Mouse (Mus musculus) activated CD4-positive, CD25-positive, alpha-beta regulatory T cell, adult 4 months (primary cell): ENCODE data around the gene Gpr15. TPM values are rescaled to one million over a fixed set of nuclear protein-coding genes. Genes with fewer than 3 reads are reported as not detected.

Experiments used
- ATAC-seq: one replicate; pipeline ENCODE4 v1.8.0; 2017
- polyA plus RNA-seq, 2 experiments: library from polyadenylated mRNA; unstranded; fragments of 100-300 nt; shearing (Covaris generic); gene quantifications; one replicate each; pipeline ENCODE4 v1.2.1; 2017

Gpr15 gene
- polyA plus RNA-seq, result 10 to 100 TPM; 22.6 to 23.4 TPM

- peak; percentile 37 for ATAC-seq
Measured at GRCm38 (mm10) chr16:58718666-58719120, at the start of gene Gpr15. Gpr15 (minus strand) TSS chr16:58719070.

GRCm38 (mm10) chr16:58763076-58763475 is 44.2 kb upstream of the Gpr15 start, which contains the start of gene Olfr172:
Olfr172 (minus strand) TSS chr16:58763176.
- no peak for ATAC-seq

GRCm38 (mm10) chr16:58756191-58756590 is 37.3 kb upstream of the Gpr15 start:
- ATAC-seq, result no peak

- ATAC-seq, result peak; percentile 79
Measured at GRCm38 (mm10) chr16:58751314-58751713, 32.4 kb upstream of the Gpr15 start.

GRCm38 (mm10) chr16:58746715-58747114 is 27.8 kb upstream of the Gpr15 start:
- ATAC-seq, result no peak

- no peak for ATAC-seq
Measured at GRCm38 (mm10) chr16:58740751-58741150, 21.9 kb upstream of the Gpr15 start.

GRCm38 (mm10) chr16:58738800-58739199 is 19.9 kb upstream of the Gpr15 start:
- no peak for ATAC-seq

- ATAC-seq, result no peak
Measured at GRCm38 (mm10) chr16:58738205-58738604, 19.3 kb upstream of the Gpr15 start.

GRCm38 (mm10) chr16:58728176-58728671 is 9.4 kb upstream of the Gpr15 start:
- peak; percentile 12 for ATAC-seq

GRCm38 (mm10) chr16:58727477-58728131 is 8.7 kb upstream of the Gpr15 start, which contains the start of gene Cldnd1:
Cldnd1 (plus strand) TSS chr16:58727910.
- ATAC-seq, result peak; percentile 99

GRCm38 (mm10) chr16:58726680-58727476 is 8.0 kb upstream of the Gpr15 start:
- ATAC-seq, result no peak

GRCm38 (mm10) chr16:58722292-58722691 is 3.4 kb upstream of the Gpr15 start:
- ATAC-seq, result peak; percentile 52

- no peak for ATAC-seq
Measured at GRCm38 (mm10) chr16:58715018-58715417, 3.9 kb downstream of the Gpr15 start.

- no peak for ATAC-seq
Measured at GRCm38 (mm10) chr16:58713128-58713527, 5.7 kb downstream of the Gpr15 start.

- ATAC-seq, result peak; percentile 61
Measured at GRCm38 (mm10) chr16:58712221-58712620, 6.6 kb downstream of the Gpr15 start.

- ATAC-seq, result no peak
Measured at GRCm38 (mm10) chr16:58709536-58709935, 9.3 kb downstream of the Gpr15 start.

- peak; percentile 40 for ATAC-seq
Measured at GRCm38 (mm10) chr16:58708601-58709475, 10.0 kb downstream of the Gpr15 start.

GRCm38 (mm10) chr16:58707276-58707905 is 11.5 kb downstream of the Gpr15 start:
- no peak for ATAC-seq

GRCm38 (mm10) chr16:58704999-58705398 is 13.9 kb downstream of the Gpr15 start:
- no peak for ATAC-seq

- peak; percentile 32 for ATAC-seq
Measured at GRCm38 (mm10) chr16:58703382-58704124, 15.3 kb downstream of the Gpr15 start.

GRCm38 (mm10) chr16:58702329-58702932 is 16.4 kb downstream of the Gpr15 start:
- no peak for ATAC-seq
